Mouse (Mus musculus) adrenal gland, adult 2 months (tissue): ENCODE data around the gene Bbs7. TPM values are rescaled to one million over a fixed set of nuclear protein-coding genes. Genes with fewer than 3 reads are reported as not detected.

Source experiments
- DNase-seq: peaks from one replicate; pipeline ENCODE4 v3.0.0; 2021
- polyA plus RNA-seq: library from polyadenylated mRNA; depleted of rRNA; stranded (reverse); fragments of >200 nt; gene quantifications from 2 replicates; pipeline ENCODE4 v1.2.3, GENCODE M21; 2012; rRNA removed
- total RNA-seq, 2 experiments: library from RNA; stranded (reverse); gene quantifications; 2 replicates each; pipeline ENCODE4 v1.2.3; 2021

Bbs7 gene
- total and polyA plus RNA-seq, 3 experiments, result 1.1 to 14.0 (median 9.8) TPM

DNA sequence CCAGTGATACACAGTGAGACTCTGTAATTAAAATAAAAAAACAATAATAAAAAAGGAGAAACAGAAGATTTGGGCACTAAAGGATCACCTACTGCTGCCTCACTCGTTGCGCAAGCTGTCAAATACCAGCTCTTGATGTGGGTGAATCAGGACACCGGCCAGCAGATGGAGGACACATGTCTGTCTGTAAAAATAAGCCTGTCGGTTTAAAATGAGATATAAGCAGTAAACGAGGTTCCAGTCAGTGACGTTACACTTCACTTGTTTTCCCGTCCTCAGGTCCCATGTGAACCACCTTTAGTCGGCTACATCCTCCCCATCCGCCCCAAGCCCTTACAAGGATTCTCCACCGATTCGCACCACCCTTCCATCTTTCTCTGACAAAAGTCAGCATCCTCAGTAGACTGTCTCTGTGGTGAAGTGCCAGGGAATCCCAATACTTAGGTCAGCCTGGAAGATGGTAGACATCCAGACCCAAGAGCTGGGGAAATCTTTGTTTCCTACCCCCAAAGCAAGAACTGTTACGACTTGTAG, 61.4 kb downstream of the Bbs7 start:
- peak; percentile 66 for DNase-seq

DNA sequence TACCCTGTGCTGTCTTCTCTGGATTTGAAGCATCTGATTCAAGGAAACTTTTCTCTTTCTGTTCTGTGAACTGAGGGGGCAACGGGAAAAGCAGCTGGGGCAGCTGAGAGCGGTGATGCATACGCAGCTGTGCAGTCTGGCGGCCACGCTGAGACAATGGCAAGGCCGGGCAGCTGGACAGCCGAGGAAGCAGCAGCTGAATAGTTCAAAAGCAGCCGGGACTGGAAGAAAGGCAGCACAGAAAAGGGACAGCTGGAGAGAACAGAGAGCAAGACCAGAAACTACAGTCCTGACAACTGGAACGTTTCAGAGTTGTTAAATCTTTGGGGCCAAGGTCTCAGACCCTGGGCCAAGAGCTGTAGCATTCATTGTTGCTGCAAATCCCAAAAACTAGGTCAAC, 61.9 kb downstream of the Bbs7 start:
- peak; percentile 67 for DNase-seq

DNA sequence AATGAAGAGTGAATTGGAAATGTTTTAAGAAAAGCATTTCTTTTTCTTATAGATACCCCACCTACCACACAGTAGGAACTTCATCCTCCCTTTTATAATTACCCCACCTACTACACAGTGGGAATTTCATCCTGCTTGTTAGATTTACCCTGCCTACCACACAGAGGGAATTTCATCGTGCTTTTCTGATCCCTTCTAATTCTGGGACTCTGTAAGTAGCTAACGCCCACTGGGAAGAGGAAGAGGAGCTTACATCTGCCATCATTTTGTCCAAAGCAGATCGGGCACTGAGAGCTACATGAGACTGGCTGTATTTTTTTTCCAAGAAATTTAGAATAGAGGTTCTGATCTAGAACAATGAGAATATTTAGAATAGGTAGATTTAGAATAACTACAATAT, 68.3 kb downstream of the Bbs7 start:
- DNase-seq, result no peak

DNA sequence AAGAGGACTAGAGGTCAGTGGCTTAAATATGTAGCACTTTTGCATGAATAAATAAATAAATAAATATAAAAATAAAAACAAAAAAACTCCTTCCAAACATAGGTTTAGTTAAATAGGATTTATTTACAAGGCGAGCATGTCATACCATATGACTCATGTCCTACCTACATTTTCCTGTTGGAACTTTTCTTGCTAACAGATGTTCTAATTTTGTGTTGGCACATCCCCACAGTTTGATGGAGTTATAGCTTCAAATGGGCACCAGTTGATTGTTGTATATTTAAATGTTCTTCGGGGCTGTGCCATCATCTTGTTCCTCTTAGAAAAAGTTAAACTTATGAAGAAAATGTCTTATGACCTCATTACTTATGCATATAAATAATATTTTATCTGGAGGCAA, 71.9 kb downstream of the Bbs7 start:
- no peak for DNase-seq

DNA sequence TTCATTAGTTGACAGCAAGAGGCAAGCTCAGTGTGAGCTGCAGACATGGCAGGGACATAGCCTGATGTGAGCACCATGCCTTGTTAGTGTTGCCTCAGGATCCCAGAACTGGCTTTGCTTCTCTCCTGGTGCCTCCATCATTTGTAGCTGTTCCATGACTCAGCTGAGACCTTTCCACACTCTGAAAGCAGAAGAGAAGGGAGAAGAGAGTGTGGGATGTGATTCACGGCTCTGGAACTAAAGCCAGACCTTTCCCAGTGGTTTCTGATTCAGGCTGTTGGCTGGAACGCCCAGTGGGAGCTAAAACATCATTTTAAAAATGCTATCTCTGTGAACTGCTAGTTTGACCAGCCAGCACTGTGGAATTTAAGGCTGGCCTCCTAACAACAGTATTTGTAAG, 72.5 kb downstream of the Bbs7 start:
- peak; percentile 65 for DNase-seq

- DNase-seq, result no peak
Measured at GRCm38 (mm10) chr3:36537701-36538470, 75.4 kb downstream of the Bbs7 start.

- DNase-seq, result no peak
Measured at GRCm38 (mm10) chr3:36536041-36536440, 77.2 kb downstream of the Bbs7 start.

DNA sequence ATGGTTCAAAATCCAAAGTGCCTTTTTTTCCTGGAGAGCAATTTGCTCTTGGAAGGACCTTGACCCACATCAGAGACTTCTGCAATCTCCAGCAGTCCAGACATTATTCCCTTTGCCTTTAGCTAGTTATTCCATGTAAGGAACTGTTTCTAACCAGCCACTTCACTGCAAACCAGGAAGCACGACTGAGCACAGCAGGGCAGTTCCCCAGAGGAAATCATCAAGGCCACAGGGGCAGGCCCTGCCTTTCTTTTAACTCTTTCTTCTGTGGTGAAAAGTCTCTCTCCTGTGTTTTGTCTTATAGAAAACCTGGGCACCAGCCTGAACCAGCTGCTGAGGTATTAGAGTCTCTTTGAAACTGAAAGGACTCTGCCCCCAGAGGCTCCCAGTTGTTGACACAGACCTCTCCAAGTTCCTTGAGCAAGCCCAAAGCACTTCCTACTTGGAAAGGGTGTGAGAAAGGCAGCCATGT, 80.0 kb downstream of the Bbs7 start:
- peak; percentile 25 for DNase-seq

DNA sequence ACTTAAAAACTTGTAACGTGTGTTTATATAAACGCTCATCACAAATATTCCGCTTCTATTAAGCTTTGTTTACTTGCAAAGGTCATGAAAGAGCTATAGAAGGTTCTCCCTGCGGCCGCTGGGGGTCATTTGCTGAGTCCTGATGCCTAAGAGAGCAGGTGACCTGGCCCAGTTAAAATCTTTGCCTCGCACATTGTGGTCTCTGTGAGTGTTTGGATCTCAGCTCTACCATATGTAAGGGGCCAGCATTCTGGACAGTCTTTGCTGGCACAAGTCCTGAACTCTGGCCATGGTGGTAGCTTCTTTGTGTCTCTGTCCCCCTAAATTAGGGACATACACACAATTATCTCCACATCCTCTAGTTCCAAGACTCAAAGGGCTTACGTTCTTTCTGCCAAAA, 80.5 kb downstream of the Bbs7 start:
- no peak for DNase-seq

DNA sequence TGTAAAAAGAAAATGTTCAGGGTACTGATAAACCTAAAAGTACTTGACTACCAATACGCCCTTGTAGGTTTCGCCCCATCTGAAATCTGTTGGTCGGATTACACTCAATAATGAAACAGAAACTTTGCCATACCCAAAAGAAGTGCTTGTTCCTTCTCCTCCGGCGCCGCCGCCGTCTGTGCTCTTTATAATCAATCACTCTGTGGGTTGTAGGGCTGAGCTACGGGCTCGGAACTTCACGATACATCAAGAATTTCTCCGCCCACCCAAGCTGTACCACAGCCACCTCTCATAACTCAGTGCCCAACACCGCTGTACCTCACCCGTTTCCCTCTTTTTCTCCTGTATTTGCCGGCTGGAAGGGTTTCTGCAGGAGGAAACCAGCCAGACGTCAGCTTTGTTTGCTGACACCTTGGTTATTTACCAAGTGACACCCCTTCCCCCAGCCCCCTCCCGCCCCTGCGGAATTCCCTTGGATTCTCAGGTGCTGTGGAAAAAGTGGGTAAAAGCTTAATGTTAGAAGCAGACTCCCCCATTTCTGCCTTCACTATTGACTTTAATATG, 81.2 kb downstream of the Bbs7 start:
- peak; percentile 16 for DNase-seq

GRCm38 (mm10) chr3:36531242-36531641, 82.0 kb downstream of the Bbs7 start:
- no peak for DNase-seq

- no peak for DNase-seq
Measured at GRCm38 (mm10) chr3:36530781-36531180, 82.5 kb downstream of the Bbs7 start.

DNA sequence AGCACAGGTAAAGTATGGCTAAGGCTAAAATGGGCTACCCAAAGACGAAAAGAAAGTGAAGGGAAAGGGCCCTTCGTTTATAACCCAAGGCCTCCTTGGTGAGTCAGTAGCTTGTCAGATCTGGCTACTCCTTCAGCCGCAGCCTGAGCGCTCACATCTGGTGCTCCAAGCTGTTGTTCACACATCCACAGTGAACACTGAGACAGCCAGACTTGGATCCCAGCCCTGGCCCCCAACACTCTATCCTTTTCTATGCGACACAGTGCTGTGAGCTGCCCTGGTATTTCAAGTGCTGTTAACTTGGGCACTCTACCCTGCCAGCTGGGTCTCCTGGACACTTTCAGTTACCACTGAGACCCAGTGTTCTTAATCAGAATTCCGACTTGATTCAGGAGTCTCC, 82.9 kb downstream of the Bbs7 start:
- no peak for DNase-seq

DNA sequence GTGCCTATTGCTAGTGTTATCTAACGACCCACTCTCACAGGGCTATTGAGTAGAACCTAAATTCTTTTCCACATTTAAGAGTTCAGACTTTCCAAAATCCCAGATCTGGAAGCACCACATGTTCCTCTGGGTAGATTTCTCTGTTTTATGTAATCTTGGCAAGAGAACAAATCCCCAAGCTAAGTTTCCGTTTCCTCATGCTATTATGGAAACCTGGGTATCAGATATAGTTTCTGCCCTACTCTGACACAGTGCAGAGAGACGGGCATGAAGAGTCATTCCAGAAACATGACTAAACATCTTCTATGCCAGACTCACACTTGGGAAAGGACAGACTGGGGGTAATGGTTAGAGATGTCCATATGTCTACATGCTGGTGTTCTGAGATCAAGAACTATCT, 88.8 kb downstream of the Bbs7 start:
- DNase-seq, result no peak

Other genes starting within 250 kb of the Bbs7 start
- gene Anxa5, start 137.6 kb downstream of the Bbs7 start, total RNA-seq, result 100 to 1,000 TPM; 670 to 728 TPM
- 1,175 and 1,314 TPM in 2 replicates for gene Anxa5, start 137.6 kb downstream of the Bbs7 start, polyA plus RNA-seq
- 1 to 10 TPM; 1.4 to 2.2 TPM for gene 1810062G17Rik, start 137.5 kb downstream of the Bbs7 start, total RNA-seq
- gene 1810062G17Rik, start 137.5 kb downstream of the Bbs7 start, polyA plus RNA-seq, result 1.9 and 2.0 TPM in 2 replicates
- gene Gm11549, start 91.7 kb downstream of the Bbs7 start, total RNA-seq, result under 1 TPM in 1 of 2 experiments, not detected in 1; 0.52 TPM
- gene Gm11549, start 91.7 kb downstream of the Bbs7 start, polyA plus RNA-seq, result 0.09 and 0.12 TPM in 2 replicates
- gene Exosc9, start 60.9 kb downstream of the Bbs7 start, total RNA-seq, result 10 to 100 TPM; 32.4 to 32.6 TPM
- 3.2 and 4.5 TPM in 2 replicates for gene Exosc9, start 60.9 kb downstream of the Bbs7 start, polyA plus RNA-seq
- 1 to 10 TPM; 1.5 to 4.1 TPM for gene Ccna2, start 41.3 kb downstream of the Bbs7 start, total RNA-seq
- 12.2 and 14.5 TPM in 2 replicates for gene Ccna2, start 41.3 kb downstream of the Bbs7 start, polyA plus RNA-seq
- 1 to 10 TPM in 1 of 2 experiments, under 1 TPM in 1; 0.81 to 2.1 TPM for gene Trpc3, start 76.7 kb upstream of the Bbs7 start, total RNA-seq
- gene Trpc3, start 76.7 kb upstream of the Bbs7 start, polyA plus RNA-seq, result 1.5 and 1.7 TPM in 2 replicates
- gene 4932438A13Rik, start 249.6 kb upstream of the Bbs7 start, total RNA-seq, result 10 to 100 TPM; 34.7 to 46.0 TPM
- gene 4932438A13Rik, start 249.6 kb upstream of the Bbs7 start, polyA plus RNA-seq, result 3.1 and 3.2 TPM in 2 replicates